Mouse (Mus musculus): ENCODE measurements around the gene Zfp704.

GRCm38 (mm10) chr3:9429946-9430345, 179.9 kb downstream of the Zfp704 start:
- TF ChIP-seq POLR2A (IDR thresholded peaks at IDR 0.05; ENCODE audit: low read depth, low read length) (no peak), CTCF (IDR thresholded peaks at IDR 0.05; ENCODE audit: extremely low read depth, insufficient read depth, insufficient read length, insufficient replicate concordance) (no peak)

All from spleen, adult 2 months (tissue).